In genomic region chr15:99716814-99717213, GRCm38 (mm10) we compare ENCODE assay signal across 21 mouse cellular contexts. TPM values are rescaled to one million over a fixed set of nuclear protein-coding genes. Genes with fewer than 3 reads are reported as not detected.
A peak's percentile ranks its signal among the peaks of the same experiment; 100 is the strongest.
DNase-seq lines count a peak whose midpoint lies in the region; ATAC-seq and TF ChIP-seq lines count a peak whose summit lies in the region.
"Had no signal": no experiment of that assay in that cellular context is flagged by ENCODE, and none has a peak within 500 bp of the region (broad histone marks: within the 10 kb centered on the region; RNA-seq: fewer than 3 reads in every experiment).

No protein-coding gene starts in this region.

- TF ChIP-seq POLR2A in liver, adult 2 months (IDR thresholded peaks at IDR 0.05; ENCODE audit: extremely low read depth, insufficient read depth, low read length), result no peak

- H3K27me3 ChIP-seq in liver, adult 2 months (ENCODE audit: control insufficient read depth, insufficient read depth, low read length), result no peaks in the 10 kb centered on the region
- no peaks in the 10 kb centered on the region for H3K27me3 ChIP-seq in liver, embryonic 12.5 days (replicated peaks)
- H3K27me3 ChIP-seq in intestine, postnatal 0 days (replicated peaks; ENCODE audit: control insufficient read depth, insufficient read depth, low read length), result no peaks in the 10 kb centered on the region
- H3K27me3 ChIP-seq: embryonic facial prominence, embryonic 13.5 days; heart, embryonic 15.5 days had no signal

- H3K9ac ChIP-seq in liver, adult 2 months (ENCODE audit: low read depth, low read length), result no peak overlapping the region
- no peak overlapping the region for H3K9ac ChIP-seq in liver, embryonic 12.5 days
- H3K9ac ChIP-seq in intestine, postnatal 0 days (ENCODE audit: low read depth, low read length), result no peak overlapping the region
- H3K9ac ChIP-seq: heart, embryonic 15.5 days had no signal

- H3K27ac ChIP-seq in gastrocnemius, adult 2 months, result peak overlapping the region; percentile 96
- peak overlapping the region; percentile 87 for H3K27ac ChIP-seq in liver, adult 2 months (replicated peaks; ENCODE audit: insufficient read depth, low read depth, low read length)
- H3K27ac ChIP-seq in liver, embryonic 12.5 days, result no peak overlapping the region
- peak overlapping the region; percentile 91 for H3K27ac ChIP-seq in brown adipose tissue, adult 24 weeks (replicated peaks; ENCODE audit: low read depth, low read length)
- H3K27ac ChIP-seq in intestine, postnatal 0 days (ENCODE audit: low read depth, low read length), result no peak overlapping the region
- H3K27ac ChIP-seq: embryonic facial prominence, embryonic 13.5 days; stomach, postnatal 0 days had no signal

- H3K4me1 ChIP-seq in liver, adult 2 months (ENCODE audit: control insufficient read depth, insufficient read depth, low read length), result peaks cover 45% of the 10 kb centered on the region
- H3K4me1 ChIP-seq in liver, embryonic 12.5 days, result peaks cover 23% of the 10 kb centered on the region
- peaks cover 2% of the 10 kb centered on the region; the same call in 1 of the 2 replicates for H3K4me1 ChIP-seq in brown adipose tissue, adult 24 weeks (ENCODE audit: control insufficient read depth, insufficient read depth, insufficient read length, low read length)
- no peaks in the 10 kb centered on the region for H3K4me1 ChIP-seq in intestine, postnatal 0 days (replicated peaks; ENCODE audit: control insufficient read depth, insufficient read depth, low read length)

- WGBS in liver, adult 2 months, result 59% methylated on average over 12 of the region's 12 CpGs
- WGBS in liver, embryonic 12.5 days (ENCODE audit: insufficient replicate concordance), result 81% methylated on average over 12 of the region's 12 CpGs
- 84% methylated on average over 12 of the region's 12 CpGs for WGBS in intestine, postnatal 0 days

- ATAC-seq in liver, embryonic 12.5 days, result no peak
- ATAC-seq in intestine, postnatal 0 days, result no peak
- ATAC-seq: inflammation-experienced regulatory T-cells, adult 6 months had no signal

- intact Hi-C loops in gastrocnemius, adult 2 months (cut with DNase I), result no loop called here

- H3K9me3 ChIP-seq in liver, embryonic 12.5 days (replicated peaks), result no peaks in the 10 kb centered on the region
- H3K9me3 ChIP-seq in intestine, postnatal 0 days (ENCODE audit: control insufficient read depth), result no peaks in the 10 kb centered on the region
- H3K9me3 ChIP-seq: embryonic facial prominence, embryonic 13.5 days; heart, embryonic 15.5 days; hindbrain, embryonic 10.5 days; midbrain, embryonic 10.5 days had no signal

- H3K4me2 ChIP-seq in liver, embryonic 12.5 days, result no peak overlapping the region
- H3K4me2 ChIP-seq in intestine, postnatal 0 days (replicated peaks; ENCODE audit: low read depth), result no peak overlapping the region
- H3K4me2 ChIP-seq: embryonic facial prominence, embryonic 13.5 days; heart, embryonic 15.5 days had no signal

- H3K79me2 ChIP-seq in liver, adult 2 months (ENCODE audit: control insufficient read depth, insufficient read depth, low read length), result peaks cover 3% of the 10 kb centered on the region; the same call in 1 of the 2 replicates

- no peaks in the 10 kb centered on the region; the same call in 1 of the 2 replicates for H3K36me3 ChIP-seq in liver, adult 2 months (ENCODE audit: control insufficient read depth, insufficient read depth, low read length)
- H3K36me3 ChIP-seq in liver, embryonic 12.5 days, result peaks cover 32% of the 10 kb centered on the region
- H3K36me3 ChIP-seq in intestine, postnatal 0 days (ENCODE audit: control insufficient read depth, insufficient read depth), result peaks cover 34% of the 10 kb centered on the region

- peak; percentile 65 for DNase-seq in cerebellum, adult 9-10 months
- DNase-seq in cerebellum, adult 8-10 months, result no peak
- DNase-seq in gastrocnemius, adult 2 months, result no peak
- no peak for DNase-seq in gastrocnemius, postnatal 25 days
- DNase-seq in liver, adult 2 months (ENCODE audit: extremely low read depth, low read depth, low spot score), result no peak

- no peak for TF ChIP-seq CTCF in gastrocnemius, adult 2 months (IDR thresholded peaks at IDR 0.05)
- no peak for TF ChIP-seq CTCF in liver, adult 2 months (IDR thresholded peaks at IDR 0.05; ENCODE audit: low read depth, low read length)
- TF ChIP-seq CTCF in intestine, postnatal 0 days (IDR thresholded peaks at IDR 0.05; ENCODE audit: low read depth), result no peak

- peak overlapping the region; percentile 76; the same call in 1 of the 2 replicates for H3K4me3 ChIP-seq in gastrocnemius, adult 2 months
- no peak overlapping the region for H3K4me3 ChIP-seq in liver, adult 2 months (ENCODE audit: insufficient read depth, low read depth, low read length)
- H3K4me3 ChIP-seq in liver, embryonic 12.5 days, result no peak overlapping the region
- peak overlapping the region; percentile 41 for H3K4me3 ChIP-seq in brown adipose tissue, adult 24 weeks (ENCODE audit: insufficient read depth, low read depth, low read length)
- H3K4me3 ChIP-seq in intestine, postnatal 0 days (ENCODE audit: low read depth, low read length), result no peak overlapping the region
- H3K4me3 ChIP-seq: embryonic facial prominence, embryonic 13.5 days; heart, embryonic 15.5 days; hindbrain, embryonic 10.5 days; midbrain, embryonic 10.5 days; myocyte had no signal

RNA-seq across cellular contexts. Expression of gene Gpd1, which starts 0.5 kb away (rescaled TPM):
- 100 to 1,000 TPM; 381 to 575 TPM for total RNA-seq in gastrocnemius, adult 2 months (2021)
- total RNA-seq in gastrocnemius, postnatal 25 days (2021), result 100 to 1,000 TPM; 415 to 536 TPM
- total RNA-seq in liver, adult 2 months (2014; rRNA removed), result 147 and 151 TPM in 2 replicates
- 233 and 311 TPM in 2 replicates for polyA plus RNA-seq in liver, adult 2 months (2012; rRNA removed)
- 7.5 and 8.0 TPM in 2 replicates for polyA plus RNA-seq in liver, embryonic 12.5 days (2016; fragmentation: Nextera tagmentation; extraction: Ambion mirVana)
- polyA plus RNA-seq in brown adipose tissue, adult 24 weeks (2012; ENCODE audit: insufficient read depth, insufficient read length, missing spikeins), result 4,943 and 5,428 TPM in 2 replicates
- polyA plus RNA-seq in intestine, postnatal 0 days (2015; fragmentation: Nextera tagmentation; extraction: Ambion mirVana), result 124 and 136 TPM in 2 replicates

RNA-seq across cellular contexts. Expression of gene Cox14, which starts 8.6 kb away (rescaled TPM):
- 100 to 1,000 TPM; 145 to 166 TPM for total RNA-seq in gastrocnemius, adult 2 months (2021)
- total RNA-seq in gastrocnemius, postnatal 25 days (2021), result 100 to 1,000 TPM; 171 to 172 TPM
- 58.6 and 70.0 TPM in 2 replicates for total RNA-seq in liver, adult 2 months (2014; rRNA removed)
- polyA plus RNA-seq in liver, adult 2 months (2012; rRNA removed), result 115 and 117 TPM in 2 replicates
- polyA plus RNA-seq in liver, embryonic 12.5 days (2016; fragmentation: Nextera tagmentation; extraction: Ambion mirVana), result 98.3 and 98.4 TPM in 2 replicates
- polyA plus RNA-seq in brown adipose tissue, adult 24 weeks (2012; ENCODE audit: insufficient read depth, insufficient read length, missing spikeins), result 189 and 242 TPM in 2 replicates
- polyA plus RNA-seq in intestine, postnatal 0 days (2015; fragmentation: Nextera tagmentation; extraction: Ambion mirVana), result 298 and 301 TPM in 2 replicates

RNA-seq across cellular contexts. Expression of gene Gm17349, which starts 11.5 kb away (rescaled TPM):
- 1 to 10 TPM in 1 of 2 experiments, not detected in 1; 1.0 TPM for total RNA-seq in gastrocnemius, adult 2 months (2021)
- 1 to 10 TPM in 1 of 2 experiments, not detected in 1; 1.6 TPM for total RNA-seq in gastrocnemius, postnatal 25 days (2021)
- total RNA-seq in liver, adult 2 months (2014; rRNA removed), result not detected in 2 replicates
- 1.4 TPM in 1 of 2 replicates, not detected in the other for polyA plus RNA-seq in liver, adult 2 months (2012; rRNA removed)
- polyA plus RNA-seq in liver, embryonic 12.5 days (2016; fragmentation: Nextera tagmentation; extraction: Ambion mirVana), result not detected in 2 replicates
- polyA plus RNA-seq in brown adipose tissue, adult 24 weeks (2012; ENCODE audit: insufficient read depth, insufficient read length, missing spikeins), result not detected in 2 replicates
- 1.2 and 3.0 TPM in 2 replicates for polyA plus RNA-seq in intestine, postnatal 0 days (2015; fragmentation: Nextera tagmentation; extraction: Ambion mirVana)
- total RNA-seq: common myeloid progenitor, adult 5-6 weeks had no signal
- polyA plus RNA-seq: embryonic facial prominence, embryonic 13.5 days; heart, adult 2 months; heart, embryonic 15.5 days; hindbrain, embryonic 10.5 days; inflammation-experienced regulatory T-cells, adult 6 months; kidney, embryonic 14.5 days; large intestine, adult 2 months; lung, adult 2 months; midbrain, embryonic 10.5 days; myocyte had no signal

RNA-seq across cellular contexts. Expression of gene Smarcd1, which starts 14.9 kb away (rescaled TPM):
- 1 to 10 TPM; 6.9 to 7.2 TPM for total RNA-seq in gastrocnemius, adult 2 months (2021)
- total RNA-seq in gastrocnemius, postnatal 25 days (2021), result 1 to 10 TPM; 4.6 to 5.9 TPM
- 2.0 and 3.1 TPM in 2 replicates for total RNA-seq in liver, adult 2 months (2014; rRNA removed)
- polyA plus RNA-seq in liver, adult 2 months (2012; rRNA removed), result 8.5 and 9.3 TPM in 2 replicates
- 12.2 and 12.6 TPM in 2 replicates for polyA plus RNA-seq in liver, embryonic 12.5 days (2016; fragmentation: Nextera tagmentation; extraction: Ambion mirVana)
- 14.9 and 17.4 TPM in 2 replicates for polyA plus RNA-seq in brown adipose tissue, adult 24 weeks (2012; ENCODE audit: insufficient read depth, insufficient read length, missing spikeins)
- 13.2 and 13.3 TPM in 2 replicates for polyA plus RNA-seq in intestine, postnatal 0 days (2015; fragmentation: Nextera tagmentation; extraction: Ambion mirVana)

RNA-seq across cellular contexts. Expression of gene Asic1, which starts 46.6 kb away (rescaled TPM):
- total RNA-seq in gastrocnemius, adult 2 months (2021), result under 1 TPM in 1 of 2 experiments, not detected in 1; 0.31 TPM
- total RNA-seq in gastrocnemius, postnatal 25 days (2021), result under 1 TPM; 0.08 to 0.61 TPM
- not detected in 2 replicates for total RNA-seq in liver, adult 2 months (2014; rRNA removed)
- 0.16 TPM in 1 of 2 replicates, not detected in the other for polyA plus RNA-seq in liver, adult 2 months (2012; rRNA removed)
- 1.8 and 2.0 TPM in 2 replicates for polyA plus RNA-seq in liver, embryonic 12.5 days (2016; fragmentation: Nextera tagmentation; extraction: Ambion mirVana)
- polyA plus RNA-seq in brown adipose tissue, adult 24 weeks (2012; ENCODE audit: insufficient read depth, insufficient read length, missing spikeins), result not detected in 2 replicates
- 1.4 and 2.1 TPM in 2 replicates for polyA plus RNA-seq in intestine, postnatal 0 days (2015; fragmentation: Nextera tagmentation; extraction: Ambion mirVana)
- total RNA-seq: common myeloid progenitor, adult 5-6 weeks; gastrocnemius, adult 8-10 months had no signal

Comparison
In these comparisons a context has a peak if more than half of its experiments do, and no peak if none do; other contexts are left out.
1. H3K27ac ChIP-seq: peak in gastrocnemius, adult 2 months (single experiment), liver, adult 2 months (single experiment) and brown adipose tissue, adult 24 weeks (single experiment); none in liver, embryonic 12.5 days (single experiment) and intestine, postnatal 0 days (single experiment).
2. H3K4me3 ChIP-seq: peak in gastrocnemius, adult 2 months (single experiment) and brown adipose tissue, adult 24 weeks (single experiment); none in liver, adult 2 months (single experiment), liver, embryonic 12.5 days (single experiment) and intestine, postnatal 0 days (single experiment).
3. RNA of gene Gpd1, which starts 0.5 kb away (polyA plus RNA-seq): 4,943 to 5,428 TPM in brown adipose tissue, adult 24 weeks; 233 to 311 TPM in liver, adult 2 months, 124 to 136 TPM in intestine, postnatal 0 days and 7.5 to 8.0 TPM in liver, embryonic 12.5 days; every median in the first group is over 10 times any median in the second.